ENCODE assay signal across 8 mouse cellular contexts in the genomic region with DNA sequence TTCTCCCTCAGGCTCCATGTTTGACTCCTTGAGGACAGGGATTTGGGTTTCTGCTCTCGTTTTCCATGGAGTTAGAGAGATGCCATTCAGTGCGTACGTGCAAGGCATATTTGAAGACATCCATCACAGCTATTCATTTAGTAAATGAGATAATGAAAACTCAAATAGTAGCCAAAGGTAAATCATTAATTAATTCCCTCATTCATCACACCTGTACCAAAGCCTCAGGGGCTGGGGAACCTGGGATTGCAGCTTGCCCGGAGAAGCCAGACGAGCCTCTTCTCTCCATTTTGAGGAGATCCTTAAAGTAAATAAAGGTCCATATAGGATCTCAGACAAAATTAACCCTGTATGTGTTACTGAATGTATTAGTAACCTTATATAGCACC. TPM values are rescaled to one million over a fixed set of nuclear protein-coding genes. Genes with fewer than 3 reads are reported as not detected.
DNase-seq lines count a peak whose midpoint lies in the region; ATAC-seq lines count a peak whose summit lies in the region.

No protein-coding gene starts in this region.

- H3K36me3 ChIP-seq in heart, embryonic 16.5 days (ENCODE audit: control insufficient read depth, insufficient read depth): no peaks in the 10 kb centered on the region
- no peaks in the 10 kb centered on the region for H3K36me3 ChIP-seq in forebrain, embryonic 14.5 days (ENCODE audit: control insufficient read depth, insufficient read depth, low read length)
- no peaks in the 10 kb centered on the region for H3K36me3 ChIP-seq in limb, embryonic 10.5 days
- H3K36me3 ChIP-seq in neural tube, embryonic 12.5 days: no peaks in the 10 kb centered on the region

- no peaks in the 10 kb centered on the region for H3K9me3 ChIP-seq in heart, embryonic 16.5 days (replicated peaks; ENCODE audit: control insufficient read depth, low read length)
- no peaks in the 10 kb centered on the region for H3K9me3 ChIP-seq in forebrain, embryonic 14.5 days (replicated peaks; ENCODE audit: control insufficient read depth, low read length)
- H3K9me3 ChIP-seq in limb, embryonic 10.5 days (replicated peaks): no peaks in the 10 kb centered on the region
- H3K9me3 ChIP-seq in neural tube, embryonic 12.5 days: no peaks in the 10 kb centered on the region

- 19% methylated on average over 5 of the region's 5 CpGs for WGBS in heart, embryonic 16.5 days
- WGBS in forebrain, embryonic 14.5 days: 11% methylated on average over 5 of the region's 5 CpGs
- 2% methylated on average over 5 of the region's 5 CpGs for WGBS in limb, embryonic 10.5 days
- WGBS in neural tube, embryonic 12.5 days: 3% methylated on average over 5 of the region's 5 CpGs

- no peak for DNase-seq in heart, adult 8-10 months (ENCODE audit: low spot score)
- no peak for DNase-seq in forebrain, embryonic 14.5 days (ENCODE audit: low spot score)
- no peak for DNase-seq in limb, embryonic 10.5 days (ENCODE audit: low spot score)
- no peak for DNase-seq in urinary bladder, adult 2 months (ENCODE audit: low spot score)
- DNase-seq in lung, postnatal 14 days: no peak
- no peak for DNase-seq in ovary, postnatal 36 days (ENCODE audit: low spot score)

- no peak for ATAC-seq in heart, embryonic 16.5 days (replicated peaks; ENCODE audit: extremely low read depth, insufficient read depth, low FRiP score)
- no peak for ATAC-seq in forebrain, embryonic 14.5 days
- no peak for ATAC-seq in neural tube, embryonic 12.5 days (ENCODE audit: low FRiP score, low read depth)

- peaks cover 20% of the 10 kb centered on the region for H3K4me1 ChIP-seq in heart, embryonic 16.5 days (ENCODE audit: control insufficient read depth, insufficient read depth, low read length)
- peaks cover 9% of the 10 kb centered on the region for H3K4me1 ChIP-seq in forebrain, embryonic 14.5 days (ENCODE audit: control insufficient read depth, insufficient read depth, low read length)
- peaks cover 54% of the 10 kb centered on the region for H3K4me1 ChIP-seq in limb, embryonic 10.5 days
- peaks cover 31% of the 10 kb centered on the region for H3K4me1 ChIP-seq in neural tube, embryonic 12.5 days

- peak overlapping the region; percentile 86 for H3K4me3 ChIP-seq in heart, embryonic 16.5 days (ENCODE audit: low read length)
- peak overlapping the region; percentile 78; the same call in 1 of the 2 replicates for H3K4me3 ChIP-seq in forebrain, embryonic 14.5 days (ENCODE audit: low read depth, low read length)
- peak overlapping the region; percentile 93 for H3K4me3 ChIP-seq in limb, embryonic 10.5 days
- H3K4me3 ChIP-seq in neural tube, embryonic 12.5 days: no peak overlapping the region

- no peak overlapping the region; the same call in 1 of the 2 replicates for H3K9ac ChIP-seq in heart, embryonic 16.5 days (ENCODE audit: low read length)
- H3K9ac ChIP-seq in forebrain, embryonic 14.5 days (ENCODE audit: low read length): no peak overlapping the region
- no peak overlapping the region for H3K9ac ChIP-seq in neural tube, embryonic 12.5 days

- no peaks in the 10 kb centered on the region; the same call in 1 of the 2 replicates for H3K27me3 ChIP-seq in heart, embryonic 16.5 days (ENCODE audit: control insufficient read depth, insufficient read depth, low read length)
- 0 out of 2 replicates have a peak, but pooled peaks cover 3% of the 10 kb centered on the region for H3K27me3 ChIP-seq in forebrain, embryonic 14.5 days (replicated peaks; ENCODE audit: control insufficient read depth, insufficient read depth, low read length)
- H3K27me3 ChIP-seq in limb, embryonic 10.5 days (ENCODE audit: low read depth, poor library complexity, severe bottlenecking): peaks cover 22% of the 10 kb centered on the region
- no peaks in the 10 kb centered on the region for H3K27me3 ChIP-seq in neural tube, embryonic 12.5 days (replicated peaks)

- H3K27ac ChIP-seq in heart, embryonic 16.5 days (ENCODE audit: low read length): peak overlapping the region; percentile 41
- H3K27ac ChIP-seq in forebrain, embryonic 14.5 days (ENCODE audit: low read depth, low read length): no peak overlapping the region
- no peak overlapping the region for H3K27ac ChIP-seq in limb, embryonic 10.5 days
- H3K27ac ChIP-seq in neural tube, embryonic 12.5 days: no peak overlapping the region; the same call in 1 of the 2 replicates

- peak overlapping the region; percentile 86 for H3K4me2 ChIP-seq in heart, embryonic 16.5 days (ENCODE audit: low read depth, low read length)
- peak overlapping the region; percentile 83 for H3K4me2 ChIP-seq in forebrain, embryonic 14.5 days (ENCODE audit: low read length)
- peak overlapping the region; percentile 88 for H3K4me2 ChIP-seq in neural tube, embryonic 12.5 days (replicated peaks)

RNA-seq across cellular contexts. Expression of gene Ptpn13, which starts 1.1 kb away (rescaled TPM):
- 7.8 and 8.3 TPM in 2 replicates for polyA plus RNA-seq in heart, embryonic 16.5 days (2015; fragmentation: Nextera tagmentation; extraction: Ambion mirVana)
- total RNA-seq in heart, adult 8-10 months (2022): 1 to 10 TPM; 4.8 to 6.8 (median 5.6) TPM
- 4.8 and 5.6 TPM in 2 replicates for polyA plus RNA-seq in forebrain, embryonic 14.5 days (2014; fragmentation: Nextera tagmentation; extraction: Ambion mirVana)
- polyA plus RNA-seq in limb, embryonic 10.5 days (2016; fragmentation: Nextera tagmentation; extraction: Ambion mirVana): 10.4 and 11.1 TPM in 2 replicates
- 14.1 and 14.4 TPM in 2 replicates for polyA plus RNA-seq in neural tube, embryonic 12.5 days (2016; fragmentation: Nextera tagmentation; extraction: Ambion mirVana)
- polyA plus RNA-seq in urinary bladder, adult 2 months (2012; rRNA removed): 37.8 and 42.2 TPM in 2 replicates
